Mouse (Mus musculus) hematopoietic stem cell, adult 5-6 weeks (primary cell): ENCODE results near the gene Wdr4. TPM values are rescaled to one million over a fixed set of nuclear protein-coding genes. Genes with fewer than 3 reads are reported as not detected.
A peak's percentile ranks its signal among the peaks of the same experiment; 100 is the strongest.

ENCODE experiments used
- ATAC-seq, 2 experiments: fragments of 125-278 bp in 1 of 2; replicated peaks in 1 of 2; 2 replicates each; pipeline ENCODE4 v1.8.0; 2016 to 2017; ENCODE audit warnings: inconsistent platforms in 2 of 2, mild to moderate bottlenecking in 2 of 2, moderate number of reproducible peaks in 2 of 2, low read depth in 1 of 2, moderate TSS enrichment in 1 of 2; ENCODE audit not compliant: low FRiP score in 2 of 2, poor library complexity in 2 of 2, severe bottlenecking in 2 of 2, insufficient read depth in 1 of 2, low TSS enrichment in 1 of 2
- total RNA-seq: library from RNA; stranded (forward); fragments of 172-1452, 232-1000 nt; gene quantifications from 2 replicates; pipeline ENCODE4 v1.2.3, GENCODE M21; 2017

The Wdr4 gene
- total RNA-seq, 1 experiment from 2014 or later = 25.9 TPM

GRCm38 (mm10) chr17:31506282-31506681, 13.5 kb downstream of the Wdr4 start:
- no peak for ATAC-seq

- ATAC-seq = no peak
These were observed 14.8 kb downstream of the Wdr4 start for GRCm38 (mm10) chr17:31505013-31505412.

GRCm38 (mm10) chr17:31503936-31504335, 15.8 kb downstream of the Wdr4 start:
- no peak for ATAC-seq

GRCm38 (mm10) chr17:31503337-31503736, 16.4 kb downstream of the Wdr4 start:
- no peak for ATAC-seq

- ATAC-seq = no peak
These were observed 17.4 kb downstream of the Wdr4 start for GRCm38 (mm10) chr17:31502261-31502927.

GRCm38 (mm10) chr17:31500908-31501307, 18.9 kb downstream of the Wdr4 start:
- ATAC-seq = no peak

GRCm38 (mm10) chr17:31500416-31500815, 19.4 kb downstream of the Wdr4 start:
- ATAC-seq = no peak

GRCm38 (mm10) chr17:31499725-31500124, 20.1 kb downstream of the Wdr4 start:
- no peak for ATAC-seq

- ATAC-seq = no peak
These were observed 22.1 kb downstream of the Wdr4 start for GRCm38 (mm10) chr17:31497726-31498125.

GRCm38 (mm10) chr17:31494989-31495388, 24.8 kb downstream of the Wdr4 start:
- no peak for ATAC-seq

- peak; percentile 72 to 84 for ATAC-seq
These were observed 27.4 kb downstream of the Wdr4 start for GRCm38 (mm10) chr17:31492416-31492815.

- ATAC-seq = no peak
These were observed 28.4 kb downstream of the Wdr4 start for GRCm38 (mm10) chr17:31491355-31491754.

- ATAC-seq = no peak
These were observed 32.2 kb downstream of the Wdr4 start for GRCm38 (mm10) chr17:31487433-31488060.

- ATAC-seq = no peak
These were observed 33.1 kb downstream of the Wdr4 start for GRCm38 (mm10) chr17:31486616-31487198.

GRCm38 (mm10) chr17:31479108-31479844, 40.5 kb downstream of the Wdr4 start:
- no peak for ATAC-seq

- ATAC-seq = no peak
These were observed 41.2 kb downstream of the Wdr4 start for GRCm38 (mm10) chr17:31478606-31479005.

GRCm38 (mm10) chr17:31474388-31474787, 45.4 kb downstream of the Wdr4 start:
- ATAC-seq = no peak

- no peak for ATAC-seq
These were observed 48.9 kb downstream of the Wdr4 start for GRCm38 (mm10) chr17:31470766-31471418.
